Mouse (Mus musculus) midbrain, embryonic 12.5 days (tissue): ENCODE data around the gene 4930539E08Rik. TPM values are rescaled to one million over a fixed set of nuclear protein-coding genes. Genes with fewer than 3 reads are reported as not detected.

Experiments
- polyA plus RNA-seq: library from polyadenylated mRNA; unstranded; fragments of >200 nt; fragmentation: Nextera tagmentation; extraction: Ambion mirVana; gene quantifications from 2 replicates; pipeline ENCODE4 v1.2.1, GENCODE M21; 2016

4930539E08Rik gene
- polyA plus RNA-seq, 1 experiment from 2014 or later, result 0.15 TPM

Other genes with a start within 250 kb of the 4930539E08Rik start
- 0.68 and 0.91 TPM in 2 replicates for gene Slc26a8, start 225.1 kb downstream of the 4930539E08Rik start, polyA plus RNA-seq
- gene Mapk14, start 224.0 kb downstream of the 4930539E08Rik start, polyA plus RNA-seq, result 36.6 and 40.7 TPM in 2 replicates
- gene AC170998.1, start 189.2 kb downstream of the 4930539E08Rik start, polyA plus RNA-seq, result 3.4 and 3.5 TPM in 2 replicates
- 1.2 and 1.5 TPM in 2 replicates for gene Mapk13, start 146.0 kb downstream of the 4930539E08Rik start, polyA plus RNA-seq
- gene Brpf3, start 114.2 kb downstream of the 4930539E08Rik start, polyA plus RNA-seq, result 15.0 and 17.3 TPM in 2 replicates
- gene Pnpla1, start 56.9 kb downstream of the 4930539E08Rik start, polyA plus RNA-seq, result not detected in 2 replicates
- 0.30 TPM in 1 of 2 replicates, not detected in the other for gene Pxt1, start 28.5 kb upstream of the 4930539E08Rik start, polyA plus RNA-seq
- 115 and 116 TPM in 2 replicates for gene Kctd20, start 36.6 kb upstream of the 4930539E08Rik start, polyA plus RNA-seq
- gene Stk38, start 92.7 kb upstream of the 4930539E08Rik start, polyA plus RNA-seq, result 150 and 151 TPM in 2 replicates
- gene Srsf3, start 117.3 kb upstream of the 4930539E08Rik start, polyA plus RNA-seq, result 730 and 734 TPM in 2 replicates
- gene Cdkn1a, start 175.7 kb upstream of the 4930539E08Rik start, polyA plus RNA-seq, result 23.5 and 24.8 TPM in 2 replicates
- gene Rab44, start 198.8 kb upstream of the 4930539E08Rik start, polyA plus RNA-seq, result 0.29 TPM in 1 of 2 replicates, not detected in the other